Mouse (Mus musculus) lung, embryonic 14.5 days (tissue): Measurements from ENCODE around the gene Pla2g4b. TPM values are rescaled to one million over a fixed set of nuclear protein-coding genes. Genes with fewer than 3 reads are reported as not detected.
A peak's percentile ranks its signal among the peaks of the same experiment; 100 is the strongest.

Experiments
- ATAC-seq: fragments of 200-750 bp; cut with Nextera tagmentation; 2 replicates; pipeline ENCODE4 v1.8.0; 2017; ENCODE audit warnings: mild to moderate bottlenecking, moderate TSS enrichment, moderate library complexity; ENCODE audit not compliant: insufficient read depth
- DNase-seq: peaks from one replicate; pipeline ENCODE4 v3.0.0-alpha.2; 2015
- H3K27ac ChIP-seq: fragments of 300-500 bp; sonication (generic); 2 replicates; pipeline ENCODE4 v1.5.1; 2014; ENCODE audit warnings: low read depth, mild to moderate bottlenecking, moderate library complexity
- H3K27me3 ChIP-seq: fragments of 300-500 bp; sonication (generic); 2 replicates; pipeline ENCODE4 v1.6.1; 2014; ENCODE audit warnings: low read length, control low read depth; ENCODE audit not compliant: insufficient read depth
- H3K36me3 ChIP-seq: fragments of 300-500 bp; sonication (generic); 2 replicates; pipeline ENCODE4 v1.6.1; 2014; ENCODE audit warnings: control low read depth; ENCODE audit not compliant: insufficient read depth
- H3K4me1 ChIP-seq: fragments of 300-500 bp; sonication (generic); 2 replicates; pipeline ENCODE4 v1.6.1; 2014; ENCODE audit warnings: antibody characterized with exemption, control low read depth; ENCODE audit not compliant: insufficient read depth
- H3K4me2 ChIP-seq: fragments of 300-500 bp; sonication (generic); 2 replicates; pipeline ENCODE4 v1.6.1; 2014; ENCODE audit warnings: mild to moderate bottlenecking
- H3K4me3 ChIP-seq: fragments of 300-500 bp; sonication (generic); 2 replicates; pipeline ENCODE4 v1.5.1; 2014; ENCODE audit warnings: low read depth, low read length
- H3K9ac ChIP-seq: fragments of 300-500 bp; sonication (generic); 2 replicates; pipeline ENCODE4 v1.6.1; 2014
- H3K9me3 ChIP-seq: fragments of 300-500 bp; sonication (generic); 2 replicates; pipeline ENCODE4 v1.6.1; 2016; ENCODE audit warnings: low read depth, low read length, control low read depth
- CTCF ChIP-seq: IDR thresholded peaks from 2 replicates; pipeline ENCODE4 v1.5.1; 2016; ENCODE audit warnings: antibody characterized with exemption, low read depth
- WGBS: fragments of 180-500 bp; shearing (Covaris S2); extraction: QIAGEN DNeasy Blood & Tissue Kit; methylation state at CpG from one replicate; pipeline ENCODE4 v1.1.7; 2014; 5-methylcytosine and 5-hydroxymethylcytosine counted together
- polyA plus RNA-seq: library from polyadenylated mRNA; unstranded; fragments of >200 nt; fragmentation: Nextera tagmentation; extraction: Ambion mirVana; gene quantifications from 2 replicates; pipeline ENCODE4 v1.2.1, GENCODE M21; 2014

The Pla2g4b gene
- polyA plus RNA-seq, 1 experiment from 2014 or later, result 1.5 TPM

DNA sequence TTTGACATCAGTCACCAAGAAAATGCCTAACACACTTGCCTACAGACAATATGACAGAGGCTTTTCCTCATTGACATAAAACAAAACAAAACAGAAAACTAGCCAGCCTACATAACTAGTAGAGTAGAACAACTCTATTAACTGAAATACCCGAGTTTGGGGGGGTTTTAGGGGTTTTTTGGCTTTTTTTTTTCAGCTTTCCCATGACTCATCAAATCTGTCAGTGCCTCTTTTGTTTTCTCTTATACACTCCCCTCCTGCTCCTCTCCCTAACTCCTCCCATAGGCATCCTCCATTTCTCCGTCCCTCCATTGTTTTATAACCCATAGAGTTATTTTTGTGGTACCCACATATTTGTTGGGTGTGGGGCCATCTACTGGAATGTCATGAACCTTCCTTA, 39.7 kb upstream of the Pla2g4b start:
- Histone ChIP-seq H3K4me3 (no peak overlapping the region), H3K36me3 (0 out of 2 replicates have a peak, but pooled peaks cover 5% of the 10 kb centered on the region), H3K4me1 (peaks cover 16% of the 10 kb centered on the region), H3K27me3 (no peaks in the 10 kb centered on the region), H3K9ac (no peak overlapping the region), H3K27ac (no peak overlapping the region), H3K9me3 (no peaks in the 10 kb centered on the region), H3K4me2 (no peak overlapping the region)
- TF ChIP-seq CTCF, result no peak
- ATAC-seq (no peak), DNase-seq (no peak)
- WGBS, result 50% methylated on average over 2 of the region's 2 CpGs

DNA sequence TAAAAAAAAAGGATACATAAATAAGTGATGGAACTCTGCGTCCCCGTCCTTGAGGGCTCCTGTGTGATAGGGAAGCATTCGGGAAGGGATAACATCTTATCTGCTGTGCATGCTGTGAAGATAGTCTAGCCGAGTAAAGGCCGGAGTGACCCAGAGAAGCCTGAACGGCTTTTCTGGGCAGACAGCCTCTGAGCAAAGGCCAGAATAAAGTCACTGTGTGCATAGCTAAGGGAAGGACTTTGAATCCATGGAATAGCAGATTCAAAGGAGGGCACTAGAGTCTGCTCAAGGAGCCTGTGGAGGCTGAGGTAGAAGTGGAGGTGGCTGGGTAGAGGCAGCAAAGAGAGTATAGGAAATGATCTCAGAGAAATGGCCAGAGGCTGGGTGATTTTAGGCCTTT, 38.4 kb upstream of the Pla2g4b start:
- 0 out of 2 replicates have a peak, but pooled peaks cover 12% of the 10 kb centered on the region for H3K36me3 ChIP-seq
- ATAC-seq (no peak), DNase-seq (no peak)
- no peak overlapping the region for H3K4me3 ChIP-seq
- peaks cover 16% of the 10 kb centered on the region for H3K4me1 ChIP-seq
- TF ChIP-seq CTCF, result no peak
- H3K9ac ChIP-seq, result no peak overlapping the region
- H3K9me3 ChIP-seq, result no peaks in the 10 kb centered on the region
- H3K27me3 ChIP-seq, result no peaks in the 10 kb centered on the region
- 77% methylated on average over 6 of the region's 6 CpGs for WGBS
- H3K27ac ChIP-seq, result peak overlapping the region; percentile 94
- no peak overlapping the region for H3K4me2 ChIP-seq

DNA sequence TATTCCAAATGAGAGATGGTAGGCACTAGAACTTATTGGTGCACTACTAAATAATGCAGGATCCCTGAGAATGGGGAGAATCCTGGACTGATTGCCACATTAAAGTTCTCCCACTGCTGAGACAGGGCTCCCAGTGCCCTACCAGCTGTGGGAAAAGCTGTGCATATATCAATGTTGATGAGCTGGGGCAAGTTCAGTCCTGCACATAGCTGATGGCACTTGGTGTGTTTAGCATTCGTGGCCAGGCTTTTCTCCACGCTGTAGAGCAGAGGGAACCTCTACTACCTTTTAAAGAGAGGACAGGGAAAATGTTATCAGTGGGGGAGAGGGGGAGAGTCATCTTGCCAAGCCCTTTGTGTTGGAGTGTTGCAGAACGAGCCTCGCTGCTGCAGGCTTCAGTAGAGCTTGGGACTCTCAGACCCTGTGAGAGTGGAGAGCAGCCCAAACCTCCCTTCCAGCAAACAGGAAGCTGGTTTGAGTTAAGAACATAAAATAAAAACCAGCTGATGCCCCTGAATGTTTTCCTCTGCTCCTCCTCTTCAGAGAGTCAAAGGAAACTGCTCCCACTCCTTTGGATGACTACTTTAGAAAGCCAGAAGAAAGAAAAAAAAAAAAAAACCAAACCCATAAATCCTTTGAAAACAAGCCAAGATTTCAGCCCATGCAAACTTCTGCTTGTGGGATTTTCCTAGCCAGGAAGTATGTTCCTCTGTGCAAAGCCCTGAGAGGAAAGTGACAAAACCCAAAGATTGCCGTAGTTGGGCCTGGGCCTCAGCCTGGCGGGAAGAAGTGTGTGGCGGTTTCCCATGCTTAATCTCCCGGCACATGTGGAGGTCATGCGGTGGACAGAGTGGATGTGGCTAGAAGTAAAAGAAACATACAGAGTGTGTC, 37.6 kb upstream of the Pla2g4b start:
- 22% methylated on average over 9 of the region's 9 CpGs for WGBS
- H3K9ac ChIP-seq, result peak overlapping the region; percentile 37

DNA sequence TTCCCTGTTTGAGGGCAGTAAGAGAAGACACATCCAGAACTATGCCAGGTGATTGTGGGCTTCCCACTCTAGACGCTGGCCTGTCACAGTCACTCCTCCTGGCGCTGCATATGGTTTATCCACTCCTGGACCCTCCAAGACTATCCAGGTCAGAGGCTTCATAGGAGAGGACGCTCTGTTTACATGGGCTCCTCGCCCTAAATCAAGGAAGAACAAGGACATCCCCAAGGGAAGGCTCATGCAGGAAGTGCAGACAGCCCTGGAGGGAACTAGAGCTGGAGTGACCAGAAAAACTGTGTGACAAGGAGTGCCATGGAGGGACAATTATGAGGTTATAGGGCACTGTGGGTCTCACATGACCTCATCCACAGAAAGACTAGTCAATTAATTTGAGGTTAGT, 35.9 kb upstream of the Pla2g4b start:
- Histone ChIP-seq H3K27ac (no peak overlapping the region), H3K4me1 (peaks cover 16% of the 10 kb centered on the region), H3K9ac (no peak overlapping the region), H3K9me3 (no peaks in the 10 kb centered on the region), H3K4me3 (no peak overlapping the region), H3K4me2 (no peak overlapping the region), H3K27me3 (no peaks in the 10 kb centered on the region), H3K36me3 (0 out of 2 replicates have a peak, but pooled peaks cover 8% of the 10 kb centered on the region)
- no peak for ATAC-seq
- TF ChIP-seq CTCF, result no peak
- 78% methylated on average over 4 of the region's 4 CpGs for WGBS
- DNase-seq, result no peak

More for the DNA sequence above, 37.6 kb upstream of the Pla2g4b start:
- H3K9me3 ChIP-seq, result no peaks in the 10 kb centered on the region
- H3K4me3 ChIP-seq, result no peak overlapping the region
- 0 out of 2 replicates have a peak overlapping the region, but pooled peaks have one; percentile 1 for H3K4me2 ChIP-seq
- H3K27me3 ChIP-seq, result no peaks in the 10 kb centered on the region
- 0 out of 2 replicates have a peak, but pooled peaks cover 12% of the 10 kb centered on the region for H3K36me3 ChIP-seq
- DNase-seq (peak; percentile 81), ATAC-seq (peak; percentile 72)
- H3K4me1 ChIP-seq, result peaks cover 16% of the 10 kb centered on the region
- no peak for TF ChIP-seq CTCF
- peak overlapping the region; percentile 94 for H3K27ac ChIP-seq

DNA sequence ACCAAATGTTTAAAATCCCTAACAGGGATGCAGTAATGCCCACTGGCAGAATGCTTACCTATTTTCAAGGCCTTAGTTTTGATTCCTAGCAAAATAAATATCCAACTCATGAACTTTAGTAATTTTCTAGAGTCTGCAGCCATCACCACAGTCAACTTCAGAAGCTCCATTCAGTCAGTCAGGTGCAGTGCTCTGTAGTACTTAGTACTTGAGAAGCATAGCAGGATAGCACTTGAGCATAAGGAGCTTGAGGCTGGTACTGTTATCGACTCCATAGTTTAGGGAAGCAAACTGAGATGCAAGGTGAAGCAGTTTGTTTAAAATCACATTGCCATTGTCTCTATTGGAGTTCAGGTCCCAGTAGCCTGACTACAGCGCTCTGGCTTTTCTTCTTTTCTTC, 33.5 kb upstream of the Pla2g4b start:
- no peak for TF ChIP-seq CTCF
- Histone ChIP-seq H3K27ac (no peak overlapping the region), H3K9me3 (no peaks in the 10 kb centered on the region), H3K4me3 (no peak overlapping the region), H3K36me3 (0 out of 2 replicates have a peak, but pooled peaks cover 11% of the 10 kb centered on the region), H3K9ac (no peak overlapping the region), H3K4me2 (no peak overlapping the region), H3K4me1 (peaks cover 14% of the 10 kb centered on the region), H3K27me3 (no peaks in the 10 kb centered on the region)
- 81% methylated on average over 2 of the region's 2 CpGs for WGBS
- no peak for DNase-seq
- ATAC-seq, result no peak

DNA sequence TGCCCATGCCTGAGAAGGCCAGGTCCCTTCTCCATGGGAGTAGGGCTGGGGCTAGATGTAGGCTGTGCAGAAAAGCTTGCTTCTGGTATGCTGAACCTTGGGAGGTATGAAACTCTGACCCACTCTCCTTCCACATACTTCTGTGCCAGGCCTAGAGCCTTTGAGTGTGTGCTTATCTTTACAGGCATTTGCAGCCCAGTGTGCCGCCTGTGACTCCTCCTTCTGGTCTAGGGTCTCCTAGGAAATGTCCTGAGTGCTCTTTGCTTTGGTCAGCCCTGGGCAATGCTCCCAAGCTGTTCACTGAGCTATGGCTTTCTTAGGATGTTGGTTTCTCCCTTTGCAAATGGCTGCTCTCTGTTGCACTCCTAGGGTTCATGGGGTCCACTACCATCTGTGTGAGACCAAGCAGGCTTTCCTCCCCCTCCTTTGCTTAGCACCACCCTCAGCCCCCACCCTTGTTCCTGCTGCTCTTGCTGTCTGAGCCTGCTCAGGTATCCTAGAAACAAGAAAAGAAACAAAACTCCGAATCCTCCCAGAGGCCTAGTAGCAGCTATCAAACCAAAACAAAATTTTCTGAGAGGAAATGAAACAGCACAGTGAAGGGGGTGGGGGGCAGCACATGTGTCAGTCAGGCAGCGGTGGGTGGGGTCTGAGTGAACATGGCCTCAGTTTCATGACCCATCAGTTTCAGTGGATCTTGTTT, 32.2 kb upstream of the Pla2g4b start:
- Histone ChIP-seq H3K9me3 (no peaks in the 10 kb centered on the region), H3K4me3 (no peak overlapping the region), H3K9ac (0 out of 2 replicates have a peak overlapping the region, but pooled peaks have one; percentile 15), H3K36me3 (0 out of 2 replicates have a peak, but pooled peaks cover 11% of the 10 kb centered on the region), H3K27ac (peak overlapping the region; percentile 55; the same call in 1 of the 2 replicates), H3K27me3 (no peaks in the 10 kb centered on the region), H3K4me1 (0 out of 2 replicates have a peak, but pooled peaks cover under 1% of the 10 kb centered on the region), H3K4me2 (no peak overlapping the region)
- peak; percentile 51 for ATAC-seq
- DNase-seq, result no peak
- TF ChIP-seq CTCF, result no peak
- WGBS, result 59% methylated on average over 3 of the region's 3 CpGs

DNA sequence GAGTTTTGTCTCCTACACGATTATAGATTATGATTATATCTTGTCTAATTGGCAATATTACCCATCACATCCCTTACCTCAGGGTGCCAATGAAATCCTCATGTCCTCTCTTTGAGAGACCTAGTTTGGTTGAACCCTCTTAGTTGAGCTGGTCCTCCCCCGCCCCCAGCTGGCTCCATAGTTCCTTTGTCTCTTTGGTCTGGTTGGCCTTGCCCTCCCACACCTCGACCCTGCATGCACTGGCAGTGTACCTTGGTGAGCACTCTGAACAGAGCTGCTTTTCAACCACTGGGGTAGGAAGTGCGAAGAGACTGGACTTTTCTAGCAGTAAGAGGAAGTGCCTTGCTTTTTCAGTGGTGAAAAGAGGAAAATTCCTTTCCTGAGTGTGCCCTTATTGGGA, 31.3 kb upstream of the Pla2g4b start:
- ATAC-seq (no peak), DNase-seq (no peak)
- no peak for TF ChIP-seq CTCF
- H3K4me1 ChIP-seq, result no peaks in the 10 kb centered on the region
- 0 out of 2 replicates have a peak, but pooled peaks cover 11% of the 10 kb centered on the region for H3K36me3 ChIP-seq
- no peak overlapping the region for H3K27ac ChIP-seq
- H3K9ac ChIP-seq, result no peak overlapping the region
- H3K4me3 ChIP-seq, result no peak overlapping the region
- no peak overlapping the region for H3K4me2 ChIP-seq
- WGBS, result 72% methylated on average over 4 of the region's 4 CpGs
- H3K27me3 ChIP-seq, result no peaks in the 10 kb centered on the region
- no peaks in the 10 kb centered on the region for H3K9me3 ChIP-seq
